Mouse (Mus musculus): ENCODE measurements around the gene Msmb.
"Not testable (repeated sequence)": the region's sequence is repeated elsewhere in the genome, so short reads cannot be mapped to it uniquely, and the experiment has no call there.

DNA sequence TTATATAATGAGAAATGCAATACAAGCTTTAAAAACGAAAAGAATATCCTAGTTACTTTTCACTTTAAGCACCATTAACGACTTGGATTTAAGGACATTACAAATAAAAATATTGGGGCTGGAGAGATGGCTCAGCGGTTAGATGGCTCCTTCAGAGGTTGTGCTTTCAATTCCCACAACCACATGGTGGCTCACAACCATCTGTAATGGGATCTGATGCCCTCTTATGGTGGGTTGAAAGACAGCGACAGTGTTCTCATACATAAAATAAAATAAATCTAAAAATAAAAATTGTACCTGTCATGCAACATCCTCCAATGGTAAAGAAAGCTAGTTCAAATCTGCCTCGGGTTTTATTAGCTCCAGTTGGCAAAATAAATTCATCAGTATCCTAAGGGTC, 51.7 kb downstream of the Msmb start:
- TF ChIP-seq CTCF (conservative IDR thresholded peaks at IDR 0.05; ENCODE audit: low read length); POU5F1 (IDR thresholded peaks at IDR 0.05; ENCODE audit: borderline replicate concordance, low read length): not testable (repeated sequence)
